Mouse (Mus musculus) lung, postnatal 0 days (tissue): ENCODE data around the gene Olfr525. TPM values are rescaled to one million over a fixed set of nuclear protein-coding genes. Genes with fewer than 3 reads are reported as not detected.

Experiments
- ATAC-seq: fragments of 200-750 bp; cut with Nextera tagmentation; 2 replicates; pipeline ENCODE4 v1.8.0; 2017; ENCODE audit warnings: moderate library complexity
- DNase-seq: peaks from one replicate; pipeline ENCODE4 v3.0.0-alpha.2; 2016; ENCODE audit warnings: low spot score
- H3K27ac ChIP-seq: fragments of 300-500 bp; sonication (generic); 2 replicates; pipeline ENCODE4 v1.5.1; 2014; ENCODE audit warnings: antibody characterized with exemption, mild to moderate bottlenecking, low read length, mixed read lengths
- H3K27me3 ChIP-seq: fragments of 300-500 bp; sonication (generic); replicated peaks from 2 replicates; pipeline ENCODE4 v1.6.1; 2014; ENCODE audit warnings: low read length, mixed read lengths; ENCODE audit not compliant: insufficient read depth
- H3K36me3 ChIP-seq: fragments of 300-500 bp; sonication (generic); 2 replicates; pipeline ENCODE4 v1.6.1; 2014; ENCODE audit warnings: low read length, mixed read lengths; ENCODE audit not compliant: insufficient read depth
- H3K4me1 ChIP-seq: fragments of 300-500 bp; sonication (generic); 2 replicates; pipeline ENCODE4 v1.6.1; 2014; ENCODE audit warnings: antibody characterized with exemption, low read depth, low read length, mixed read lengths; ENCODE audit not compliant: insufficient read depth
- H3K4me2 ChIP-seq: fragments of 300-500 bp; sonication (generic); replicated peaks from 2 replicates; pipeline ENCODE4 v1.6.1; 2014; ENCODE audit warnings: low read depth, mild to moderate bottlenecking, low read length, moderate library complexity, mixed read lengths
- H3K4me3 ChIP-seq: fragments of 300-500 bp; sonication (generic); 2 replicates; pipeline ENCODE4 v1.5.1; 2014; ENCODE audit warnings: low read depth, low read length
- H3K9ac ChIP-seq: fragments of 300-500 bp; sonication (generic); replicated peaks from 2 replicates; pipeline ENCODE4 v1.6.1; 2014; ENCODE audit warnings: low read depth, mild to moderate bottlenecking
- H3K9me3 ChIP-seq: fragments of 300-500 bp; sonication (generic); 2 replicates; pipeline ENCODE4 v1.6.1; 2016; ENCODE audit warnings: low read length, mixed read lengths
- CTCF ChIP-seq: IDR thresholded peaks from 2 replicates; pipeline ENCODE4 v1.5.1; 2016; ENCODE audit warnings: antibody characterized with exemption, mild to moderate bottlenecking
- EP300 ChIP-seq: IDR thresholded peaks from 2 replicates; pipeline ENCODE4 v1.6.1; 2016; ENCODE audit warnings: antibody characterized with exemption, mild to moderate bottlenecking, control low read depth
- WGBS: fragments of 180-500 bp; shearing (Covaris S2); extraction: QIAGEN DNeasy Blood & Tissue Kit; methylation state at CpG from one replicate; pipeline ENCODE4 v1.1.7; 2014; 5-methylcytosine and 5-hydroxymethylcytosine counted together
- polyA plus RNA-seq: library from polyadenylated mRNA; unstranded; fragments of >200 nt; fragmentation: Nextera tagmentation; extraction: Ambion mirVana; gene quantifications from 2 replicates; pipeline ENCODE4 v1.2.1, GENCODE M21; 2015

The Olfr525 gene
- polyA plus RNA-seq, 1 experiment from 2014 or later = not detected

- Histone ChIP-seq H3K9ac (no peak within 1 kb of the TSS), H3K9me3 (no peaks in the 10 kb centered on the region), H3K27me3 (no peaks in the 10 kb centered on the region), H3K4me1 (no peaks in the 10 kb centered on the region), H3K4me2 (no peak within 1 kb of the TSS), H3K36me3 (no peaks in the 10 kb centered on the region), H3K27ac (no peak within 1 kb of the TSS), H3K4me3 (no peak within 1 kb of the TSS)
- 89% methylated on average over 2 of the region's 2 CpGs for WGBS
- ATAC-seq = no peak
- DNase-seq = no peak
- TF ChIP-seq CTCF (no peak), EP300 (no peak)
These were observed 13.1 kb downstream of the Olfr525 start, which contains the start of gene Olfr527 for GRCm38 (mm10) chr7:140333717-140334116. Gene Olfr527, plus strand, starts transcription at chr7:140334017.

GRCm38 (mm10) chr7:140361571-140361970, 40.9 kb downstream of the Olfr525 start, which contains the start of gene Olfr60:
Gene Olfr60, minus strand, starts transcription at chr7:140361671.
- Histone ChIP-seq H3K9ac (no peak within 1 kb of the TSS), H3K4me3 (no peak within 1 kb of the TSS), H3K4me1 (no peaks in the 10 kb centered on the region), H3K27ac (no peak within 1 kb of the TSS), H3K27me3 (no peaks in the 10 kb centered on the region), H3K4me2 (no peak within 1 kb of the TSS), H3K9me3 (no peaks in the 10 kb centered on the region), H3K36me3 (no peaks in the 10 kb centered on the region)
- 59% methylated on average over 3 of the region's 3 CpGs for WGBS
- DNase-seq = no peak
- ATAC-seq = no peak
- TF ChIP-seq EP300 = no peak
- no peak for TF ChIP-seq CTCF

GRCm38 (mm10) chr7:140374300-140374699, 53.6 kb downstream of the Olfr525 start:
- 56% methylated on average over 4 of the region's 4 CpGs for WGBS
- H3K9ac ChIP-seq = no peak overlapping the region
- H3K36me3 ChIP-seq = no peaks in the 10 kb centered on the region
- no peaks in the 10 kb centered on the region for H3K27me3 ChIP-seq
- no peak overlapping the region for H3K27ac ChIP-seq
- H3K4me2 ChIP-seq = no peak overlapping the region
- no peak overlapping the region for H3K4me3 ChIP-seq
- ATAC-seq (no peak), DNase-seq (no peak)
- no peaks in the 10 kb centered on the region for H3K9me3 ChIP-seq
- TF ChIP-seq CTCF = no peak
- no peak for TF ChIP-seq EP300
- H3K4me1 ChIP-seq = no peaks in the 10 kb centered on the region

GRCm38 (mm10) chr7:140376231-140376630, 55.6 kb downstream of the Olfr525 start, which contains the start of gene Olfr530:
Gene Olfr530, minus strand, starts transcription at chr7:140376331.
- Histone ChIP-seq H3K9ac (no peak within 1 kb of the TSS), H3K4me3 (no peak within 1 kb of the TSS)
- TF ChIP-seq EP300 (no peak), CTCF (no peak)

GRCm38 (mm10) chr7:140376911-140377310, 56.3 kb downstream of the Olfr525 start:
- Histone ChIP-seq H3K4me1 (no peaks in the 10 kb centered on the region), H3K27ac (no peak overlapping the region), H3K9me3 (no peaks in the 10 kb centered on the region), H3K36me3 (no peaks in the 10 kb centered on the region), H3K4me3 (no peak overlapping the region), H3K4me2 (no peak overlapping the region), H3K27me3 (no peaks in the 10 kb centered on the region), H3K9ac (no peak overlapping the region)
- TF ChIP-seq CTCF (no peak), EP300 (no peak)
- 88% methylated on average over 2 of the region's 2 CpGs for WGBS
- no peak for DNase-seq
- no peak for ATAC-seq

More at GRCm38 (mm10) chr7:140376231-140376630, 55.6 kb downstream of the Olfr525 start, which contains the start of gene Olfr530:
- no peak for DNase-seq
- ATAC-seq = no peak
- Histone ChIP-seq H3K9me3 (no peaks in the 10 kb centered on the region), H3K4me1 (no peaks in the 10 kb centered on the region), H3K36me3 (no peaks in the 10 kb centered on the region), H3K27ac (no peak within 1 kb of the TSS), H3K27me3 (no peaks in the 10 kb centered on the region), H3K4me2 (no peak within 1 kb of the TSS)
- 33% methylated on average over 1 of the region's 1 CpGs for WGBS

Other genes with a start within 250 kb of the Olfr525 start
- gene Caly, start 238.3 kb upstream of the Olfr525 start, polyA plus RNA-seq = 0.29 TPM in 2 replicates
- not detected in 2 replicates for gene Prap1, start 227.5 kb upstream of the Olfr525 start, polyA plus RNA-seq
- gene Fuom, start 218.4 kb upstream of the Olfr525 start, polyA plus RNA-seq = 18.8 and 19.0 TPM in 2 replicates
- 16.1 and 17.3 TPM in 2 replicates for gene Paox, start 205.1 kb upstream of the Olfr525 start, polyA plus RNA-seq
- gene Echs1, start 204.4 kb upstream of the Olfr525 start, polyA plus RNA-seq = 129 and 133 TPM in 2 replicates
- gene Mtg1, start 183.3 kb upstream of the Olfr525 start, polyA plus RNA-seq = 15.9 and 20.7 TPM in 2 replicates
- 0.10 and 0.19 TPM in 2 replicates for gene Sprn, start 166.0 kb upstream of the Olfr525 start, polyA plus RNA-seq
- not detected in 2 replicates for gene Olfr522, start 156.1 kb upstream of the Olfr525 start, polyA plus RNA-seq
- gene Olfr523, start 147.6 kb upstream of the Olfr525 start, polyA plus RNA-seq = not detected in 2 replicates
- not detected in 2 replicates for gene Olfr524, start 114.9 kb upstream of the Olfr525 start, polyA plus RNA-seq
- gene Cd163l1, start 102.6 kb upstream of the Olfr525 start, polyA plus RNA-seq = 0.23 and 0.56 TPM in 2 replicates
- 0.05 TPM in 1 of 2 replicates, not detected in the other for gene 5830411N06Rik, start 73.6 kb upstream of the Olfr525 start, polyA plus RNA-seq
- gene Olfr527, start 13.2 kb downstream of the Olfr525 start, polyA plus RNA-seq = not detected in 2 replicates
- gene Olfr60, start 40.8 kb downstream of the Olfr525 start, polyA plus RNA-seq = not detected in 2 replicates
- gene Olfr530, start 55.5 kb downstream of the Olfr525 start, polyA plus RNA-seq = not detected in 2 replicates
- gene Olfr531, start 82.1 kb downstream of the Olfr525 start, polyA plus RNA-seq = not detected in 2 replicates
- not detected in 2 replicates for gene Olfr532, start 100.8 kb downstream of the Olfr525 start, polyA plus RNA-seq
- gene Olfr533, start 142.5 kb downstream of the Olfr525 start, polyA plus RNA-seq = not detected in 2 replicates
- gene Olfr535, start 163.4 kb downstream of the Olfr525 start, polyA plus RNA-seq = not detected in 2 replicates
- not detected in 2 replicates for gene Olfr536, start 186.5 kb downstream of the Olfr525 start, polyA plus RNA-seq
- not detected in 2 replicates for gene Olfr538, start 247.0 kb downstream of the Olfr525 start, polyA plus RNA-seq